Mouse (Mus musculus) urinary bladder, postnatal 36 days (tissue): ENCODE data around the gene Ttc9.

ENCODE experiments used
- DNase-seq, 2 experiments: peaks; one replicate each; pipeline ENCODE4 v3.0.0; 2022; ENCODE audit warnings: low spot score in 2 of 2, mixed read lengths in 1 of 2

Ttc9 gene

DNA sequence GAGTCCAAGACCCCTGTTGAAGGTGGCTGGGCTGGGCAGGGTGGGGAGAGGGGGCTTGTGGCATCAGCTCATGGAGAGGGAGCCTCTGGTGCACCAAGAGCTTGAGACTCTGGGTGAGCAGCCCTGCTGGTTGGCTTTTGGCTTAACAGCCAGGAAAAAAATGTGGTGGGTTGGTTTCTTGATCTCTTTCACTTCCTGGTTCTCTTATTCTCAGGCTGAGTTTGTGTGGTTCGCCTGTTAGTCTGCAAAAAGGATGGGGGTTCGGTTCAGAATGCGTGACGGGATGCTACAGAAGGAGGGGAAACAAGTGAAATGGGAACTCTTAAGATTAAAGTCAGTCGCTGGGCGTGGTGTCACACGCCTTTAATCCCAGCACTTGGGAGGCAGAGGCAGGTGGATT is 27.0 kb downstream of the Ttc9 start:
- DNase-seq, result no peak

DNA sequence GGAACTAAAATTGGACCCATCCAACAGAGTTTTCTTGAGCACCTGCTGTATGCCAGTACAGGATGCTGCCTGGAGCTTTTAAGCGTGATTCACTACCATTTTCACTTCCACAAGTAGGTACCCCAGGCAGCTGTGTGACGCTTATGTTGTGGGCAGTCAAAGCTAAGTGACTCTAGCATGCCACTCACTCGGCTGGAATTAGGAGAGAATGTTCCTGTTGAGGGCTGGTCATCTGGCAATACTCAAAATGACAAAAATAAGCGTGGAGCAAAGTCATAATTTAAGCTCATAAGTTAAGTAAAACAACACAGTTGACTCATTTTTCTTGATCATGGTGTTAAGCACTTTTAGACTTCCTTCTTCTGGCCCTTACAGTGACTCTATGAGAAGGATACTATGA is 31.0 kb downstream of the Ttc9 start:
- DNase-seq, result no peak

- no peak for DNase-seq
Measured at GRCm38 (mm10) chr12:81663116-81663515, 32.1 kb downstream of the Ttc9 start.

- no peak for DNase-seq
Measured at GRCm38 (mm10) chr12:81663906-81664305, 32.9 kb downstream of the Ttc9 start.

GRCm38 (mm10) chr12:81668406-81668805 is 37.4 kb downstream of the Ttc9 start:
- DNase-seq, result no peak

- no peak for DNase-seq
Measured at GRCm38 (mm10) chr12:81675557-81675956, 44.5 kb downstream of the Ttc9 start.

- no peak for DNase-seq
Measured at GRCm38 (mm10) chr12:81679807-81680529, 48.9 kb downstream of the Ttc9 start.

DNA sequence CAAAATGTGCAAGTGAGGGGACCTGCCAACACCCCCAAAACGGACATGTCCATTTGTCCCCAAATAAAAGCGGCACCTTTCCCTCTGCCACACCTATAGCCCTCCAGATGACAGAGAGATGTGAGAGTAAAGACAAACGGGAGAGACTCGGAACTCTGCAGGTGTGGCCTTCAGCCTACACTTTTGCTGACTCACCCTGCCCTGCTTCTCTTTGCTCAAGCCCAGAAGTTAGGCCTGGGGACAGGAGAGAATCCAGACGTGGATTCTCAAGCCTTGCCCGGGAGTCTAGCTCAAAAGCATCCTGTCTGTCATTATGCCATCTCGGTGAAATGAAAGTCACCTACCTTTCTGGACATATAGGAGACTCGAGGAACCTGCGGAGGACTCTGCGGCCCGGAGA is 52.3 kb downstream of the Ttc9 start:
- peak; percentile 14 to 15 for DNase-seq

- DNase-seq, result no peak
Measured at GRCm38 (mm10) chr12:81684096-81684495, 53.0 kb downstream of the Ttc9 start.

DNA sequence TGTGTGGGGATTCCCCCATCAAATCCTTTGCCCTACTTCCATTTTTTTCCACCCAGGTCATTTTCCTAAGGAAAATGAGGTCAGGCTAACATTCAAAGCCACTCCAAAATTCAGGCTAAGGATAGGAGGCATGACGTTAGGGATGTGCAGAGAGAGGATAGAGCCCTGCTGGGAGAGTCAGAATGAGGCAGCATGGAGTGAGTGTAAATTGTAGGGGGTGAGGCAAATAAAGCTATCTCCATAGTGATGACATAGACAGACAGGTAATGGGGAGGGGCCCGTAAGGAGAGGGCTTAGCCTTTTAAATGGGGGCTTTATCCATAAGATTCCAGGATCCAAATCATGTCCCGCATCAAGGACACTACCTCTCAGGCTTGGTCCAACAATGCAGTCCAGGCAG is 54.9 kb downstream of the Ttc9 start:
- no peak for DNase-seq

GRCm38 (mm10) chr12:81686406-81687117 is 55.5 kb downstream of the Ttc9 start:
- DNase-seq, result no peak

DNA sequence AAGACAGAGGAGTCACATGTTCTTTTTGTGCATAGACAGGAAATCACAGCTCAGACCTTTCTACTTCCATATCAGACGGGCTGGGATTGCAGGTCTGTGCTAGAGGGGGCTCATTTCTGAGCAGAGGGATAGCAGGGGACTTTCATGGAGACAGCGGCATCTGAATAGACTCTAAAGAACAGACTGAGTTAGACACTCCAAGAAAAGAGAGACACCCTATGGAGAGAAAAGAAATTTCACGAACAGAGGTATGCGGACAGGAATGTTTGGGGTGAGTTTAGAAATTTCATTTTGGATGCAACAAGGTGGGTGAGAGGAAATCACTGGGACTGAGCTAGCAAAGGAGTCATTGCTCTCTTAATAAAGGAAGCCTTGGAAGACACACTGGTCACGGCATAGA is 56.8 kb downstream of the Ttc9 start:
- DNase-seq, result no peak

DNA sequence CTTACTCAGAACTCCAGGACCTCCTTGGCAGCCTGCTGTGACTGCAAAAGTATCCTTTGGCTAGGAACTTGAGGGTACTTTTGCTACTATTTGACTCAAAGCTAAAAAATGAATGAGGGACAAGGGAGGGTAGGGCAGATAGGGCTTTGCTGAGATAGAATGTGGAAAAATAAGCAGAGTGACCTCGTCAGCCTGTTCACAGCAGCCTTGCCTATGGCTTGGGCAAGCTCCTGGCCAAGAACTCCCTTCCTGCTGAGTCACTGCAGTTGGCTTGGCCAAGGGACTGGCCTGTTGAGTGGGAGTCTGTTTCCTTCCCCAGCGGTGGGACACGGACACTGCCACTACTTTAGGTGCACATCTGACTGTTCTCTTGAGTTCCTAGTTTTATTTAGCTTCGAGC is 57.5 kb downstream of the Ttc9 start:
- no peak for DNase-seq

DNA sequence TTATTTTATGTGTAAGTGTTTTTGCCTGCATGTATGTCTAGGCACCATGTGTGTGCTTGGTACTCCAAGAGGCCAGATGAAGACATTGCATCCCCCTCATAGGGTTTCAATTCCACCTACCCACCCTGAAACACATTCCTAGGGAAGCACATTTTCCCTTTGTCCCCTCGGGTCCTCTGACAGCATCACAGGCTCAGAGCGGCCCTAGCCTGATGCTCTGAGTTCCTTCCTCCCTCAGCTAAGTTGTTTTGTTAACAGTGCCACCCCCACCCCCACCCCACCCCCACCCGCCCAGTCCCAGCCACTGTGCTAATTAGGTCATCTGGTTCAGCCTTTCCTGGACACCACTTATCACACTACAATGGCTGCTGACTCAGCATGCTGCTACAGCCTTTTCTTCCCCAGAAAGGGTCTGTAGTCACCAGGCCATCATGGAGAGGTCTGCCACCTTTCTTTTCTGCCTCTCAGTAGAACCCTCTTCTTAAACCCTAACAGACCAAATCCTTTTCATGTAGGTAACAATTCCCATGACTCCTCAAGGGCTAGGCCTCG is 58.5 kb downstream of the Ttc9 start:
- no peak for DNase-seq

DNA sequence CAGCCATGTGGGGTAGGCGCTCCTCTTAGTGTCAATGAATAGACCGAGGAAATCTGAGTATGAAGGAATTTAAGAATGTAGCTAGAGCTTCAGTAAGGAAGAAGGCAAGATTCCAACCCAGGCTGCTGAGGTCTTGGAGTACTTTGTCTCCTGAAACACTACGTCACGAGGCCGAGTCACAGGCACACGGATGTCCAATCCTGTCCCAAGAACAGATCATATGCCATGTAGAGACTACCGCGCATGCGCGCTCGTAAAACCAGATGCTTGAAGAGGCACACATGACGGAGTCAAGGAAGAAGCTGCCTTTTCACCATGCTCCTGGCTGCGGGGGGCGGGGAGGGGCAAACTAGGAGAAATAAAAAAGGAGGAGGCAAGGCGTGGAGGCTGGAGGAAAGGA is 59.1 kb downstream of the Ttc9 start:
- DNase-seq, result no peak

DNA sequence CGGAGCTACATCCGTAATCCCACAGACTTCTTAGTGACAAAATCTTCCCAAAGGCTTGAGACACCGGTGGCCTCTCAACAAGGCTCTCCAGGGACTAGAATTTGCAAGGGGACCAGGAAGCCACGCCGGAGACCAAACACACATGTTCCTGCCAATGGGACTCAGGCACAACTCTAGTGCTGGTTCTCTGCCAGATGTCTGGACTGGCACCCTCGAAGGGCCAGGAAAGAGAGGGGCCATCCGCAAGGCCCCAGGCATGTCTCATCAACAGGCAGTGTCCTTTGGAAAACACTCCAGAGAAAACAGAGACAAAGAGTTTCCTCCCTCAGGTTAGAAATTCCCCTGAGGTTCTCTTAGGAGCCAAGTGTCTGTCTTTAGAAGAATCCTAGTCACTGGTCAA is 59.7 kb downstream of the Ttc9 start:
- no peak for DNase-seq

DNA sequence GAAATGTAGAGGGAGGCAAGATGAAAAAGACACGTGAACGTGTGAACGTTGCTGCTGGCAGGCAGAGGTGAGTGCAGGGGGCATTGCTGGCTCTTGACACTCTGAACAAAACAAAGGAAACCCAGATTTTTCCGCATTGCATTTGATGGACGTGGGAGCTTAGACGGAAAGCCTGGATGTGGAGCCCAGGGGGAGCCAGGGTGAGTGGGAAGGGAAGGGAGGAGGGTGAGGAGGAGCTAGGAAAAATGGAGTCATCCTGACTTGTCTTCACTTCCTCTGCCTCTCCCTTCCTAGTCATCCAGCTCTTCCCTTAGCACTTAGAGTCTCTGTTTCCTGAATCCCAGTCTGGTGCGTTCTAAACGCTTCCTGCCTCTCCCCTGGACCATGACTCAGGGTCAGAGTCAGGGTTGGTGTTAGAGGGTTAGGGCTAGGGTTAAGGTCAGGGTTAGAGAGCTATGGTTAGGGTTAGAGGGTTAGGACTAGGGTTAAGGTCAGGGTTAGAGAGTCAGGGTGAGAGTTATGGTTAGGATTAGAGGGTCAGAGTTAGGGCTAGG is 60.2 kb downstream of the Ttc9 start:
- DNase-seq, result no peak

- DNase-seq, result peak; percentile 38 to 54
Measured at GRCm38 (mm10) chr12:81698011-81698410, 67.0 kb downstream of the Ttc9 start.

DNA sequence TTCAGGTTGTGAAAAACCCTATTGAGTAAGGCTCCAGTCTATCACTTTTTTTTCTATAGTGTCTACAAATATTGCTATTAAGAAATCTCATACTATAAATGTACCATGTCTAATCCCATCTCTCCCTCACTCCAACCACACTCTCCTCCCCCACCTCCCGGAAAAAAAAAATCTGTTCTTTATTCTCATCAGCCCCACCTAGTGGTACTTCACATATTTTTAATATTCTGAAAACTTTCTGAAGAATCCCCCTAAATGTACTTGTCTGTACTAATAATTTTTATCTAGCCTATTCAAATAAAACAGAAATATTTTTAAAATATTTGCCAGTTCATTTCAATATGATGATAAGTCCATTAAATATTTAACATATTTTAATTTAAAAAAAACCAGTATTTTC is 71.9 kb downstream of the Ttc9 start:
- no peak for DNase-seq

GRCm38 (mm10) chr12:81712618-81713017 is 81.6 kb downstream of the Ttc9 start:
- peak; percentile 31 to 47 for DNase-seq
